Mouse (Mus musculus) heart, embryonic 11.5 days (tissue): ENCODE data around the gene Zfp78. TPM values are rescaled to one million over a fixed set of nuclear protein-coding genes. Genes with fewer than 3 reads are reported as not detected.

ENCODE experiments used
- ATAC-seq: fragments of 200-750 bp; cut with Nextera tagmentation; replicated peaks from 2 replicates; pipeline ENCODE4 v1.8.0; 2017; ENCODE audit warnings: moderate library complexity; ENCODE audit not compliant: insufficient number of reproducible peaks, low FRiP score, low TSS enrichment
- H3K27ac ChIP-seq: fragments of 300-500 bp; sonication (generic); 2 replicates; pipeline ENCODE4 v1.5.1; 2014; ENCODE audit warnings: mild to moderate bottlenecking, low read depth, low read length
- H3K27me3 ChIP-seq: fragments of 300-500 bp; sonication (generic); 2 replicates; pipeline ENCODE4 v1.6.1; 2014; ENCODE audit warnings: mild to moderate bottlenecking, low read length, mixed read lengths; ENCODE audit not compliant: control insufficient read depth, insufficient read depth
- H3K36me3 ChIP-seq: fragments of 300-500 bp; sonication (generic); 2 replicates; pipeline ENCODE4 v1.6.1; 2014; ENCODE audit warnings: mild to moderate bottlenecking, low read length, moderate library complexity, mixed read lengths; ENCODE audit not compliant: control insufficient read depth, insufficient read depth
- H3K4me1 ChIP-seq: fragments of 300-500 bp; sonication (generic); 2 replicates; pipeline ENCODE4 v1.6.1; 2014; ENCODE audit warnings: low read length; ENCODE audit not compliant: control insufficient read depth, insufficient read depth
- H3K4me2 ChIP-seq: fragments of 300-500 bp; sonication (generic); 2 replicates; pipeline ENCODE4 v1.6.1; 2014; ENCODE audit warnings: mild to moderate bottlenecking, moderate library complexity
- H3K4me3 ChIP-seq: fragments of 300-500 bp; sonication (generic); 2 replicates; pipeline ENCODE4 v1.5.1; 2014; ENCODE audit warnings: low read depth, low read length
- H3K9ac ChIP-seq: fragments of 300-500 bp; sonication (generic); 2 replicates; pipeline ENCODE4 v1.6.1; 2014; ENCODE audit warnings: mild to moderate bottlenecking, low read depth, low read length, moderate library complexity
- H3K9me3 ChIP-seq: fragments of 300-500 bp; sonication (generic); replicated peaks from 2 replicates; pipeline ENCODE4 v1.6.1; 2016; ENCODE audit warnings: low read length; ENCODE audit not compliant: control insufficient read depth
- WGBS: fragments of 180-500 bp; shearing (Covaris S2); extraction: QIAGEN DNeasy Blood & Tissue Kit; methylation state at CpG from one replicate; pipeline ENCODE4 v1.1.7; 2014; ENCODE audit not compliant: insufficient replicate concordance; 5-methylcytosine and 5-hydroxymethylcytosine counted together
- polyA plus RNA-seq: library from polyadenylated mRNA; unstranded; fragments of >200 nt; fragmentation: Nextera tagmentation; extraction: Ambion mirVana; gene quantifications from 2 replicates; pipeline ENCODE4 v1.2.1, GENCODE M21; 2014

The Zfp78 gene
- polyA plus RNA-seq, 1 experiment from 2014 or later, result 1.5 TPM

DNA sequence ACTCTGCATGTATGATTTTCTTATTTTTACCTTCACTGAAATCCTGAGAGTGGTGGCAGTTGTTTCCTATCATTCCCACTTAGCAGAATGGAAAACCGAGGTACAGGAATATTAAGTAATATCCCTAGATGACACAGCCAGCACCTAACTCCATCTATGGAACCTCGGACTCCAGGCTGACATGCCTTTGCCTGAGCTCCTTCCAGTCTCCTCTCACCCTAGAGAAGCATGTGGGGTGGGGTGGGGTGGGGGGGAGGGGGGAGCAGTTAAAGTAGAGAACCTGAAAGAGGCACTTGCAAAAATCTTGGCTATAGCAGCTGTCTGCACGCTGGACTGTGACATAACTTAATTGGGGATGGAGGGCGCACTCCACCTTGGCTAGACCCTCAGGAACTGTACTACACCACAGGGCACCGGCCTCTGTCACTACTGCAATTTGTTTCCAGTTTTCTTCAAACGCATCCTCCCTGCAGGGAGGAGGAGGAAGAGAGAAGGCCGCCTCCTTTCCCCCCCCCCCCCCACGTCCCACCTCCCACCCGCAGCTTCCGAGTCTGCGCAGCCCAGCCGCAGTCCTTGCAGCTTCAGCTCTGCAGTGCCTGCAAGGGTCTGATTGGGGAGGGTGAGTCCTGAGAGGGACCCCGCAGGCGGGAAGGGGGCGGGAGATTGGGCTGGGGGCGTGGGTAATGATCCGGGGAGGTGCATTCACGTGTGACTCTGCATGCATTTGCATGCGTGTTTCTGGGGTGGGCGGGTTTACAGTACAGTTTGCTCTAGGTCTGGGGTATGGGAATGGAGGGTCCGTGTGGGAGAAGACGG, 51.8 kb downstream of the Zfp78 start:
- no peak overlapping the region for H3K4me2 ChIP-seq
- H3K9me3 ChIP-seq, result no peaks in the 10 kb centered on the region
- ATAC-seq, result no peak
- WGBS, result 8% methylated on average over 20 of the region's 22 CpGs
- no peak overlapping the region for H3K9ac ChIP-seq
- H3K4me1 ChIP-seq, result no peaks in the 10 kb centered on the region
- H3K4me3 ChIP-seq, result no peak overlapping the region
- no peaks in the 10 kb centered on the region for H3K27me3 ChIP-seq
- no peaks in the 10 kb centered on the region for H3K36me3 ChIP-seq
- no peak overlapping the region for H3K27ac ChIP-seq

- Histone ChIP-seq H3K4me1 (no peaks in the 10 kb centered on the region), H3K4me2 (no peak overlapping the region), H3K27me3 (no peaks in the 10 kb centered on the region), H3K4me3 (no peak overlapping the region), H3K27ac (no peak overlapping the region), H3K9ac (no peak overlapping the region), H3K36me3 (no peaks in the 10 kb centered on the region), H3K9me3 (no peaks in the 10 kb centered on the region)
- ATAC-seq, result no peak
- WGBS, result 17% methylated on average over 8 of the region's 8 CpGs
Observed at GRCm38 (mm10) chr7:6415442-6415787, 52.3 kb downstream of the Zfp78 start.

DNA sequence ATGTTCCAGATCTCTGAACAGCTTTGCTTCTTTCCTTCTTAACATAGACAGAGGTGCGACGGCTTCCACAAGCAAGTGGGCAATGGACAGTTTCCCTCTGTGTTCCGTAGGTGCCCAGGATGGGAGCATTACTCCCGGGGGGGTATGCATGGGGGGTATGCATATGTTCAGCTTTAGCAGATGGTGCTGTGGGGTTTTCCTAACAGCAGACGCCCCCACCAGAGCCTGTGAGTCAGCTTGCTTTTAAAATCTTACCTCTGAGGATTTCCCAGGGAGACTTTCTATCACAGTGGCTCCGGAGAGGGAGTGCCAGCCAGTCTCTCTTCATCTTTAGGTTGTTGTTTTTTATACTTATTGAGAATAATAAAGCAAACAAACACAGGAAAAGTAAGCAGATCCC, 56.8 kb downstream of the Zfp78 start:
- WGBS, result 72% methylated on average over 6 of the region's 6 CpGs

GRCm38 (mm10) chr7:6429381-6429780, 66.3 kb downstream of the Zfp78 start:
- Histone ChIP-seq H3K9me3 (0 out of 2 replicates have a peak, but pooled peaks cover 6% of the 10 kb centered on the region), H3K4me3 (no peak overlapping the region), H3K27me3 (no peaks in the 10 kb centered on the region), H3K4me1 (no peaks in the 10 kb centered on the region), H3K9ac (no peak overlapping the region), H3K4me2 (no peak overlapping the region), H3K27ac (no peak overlapping the region), H3K36me3 (no peaks in the 10 kb centered on the region)
- no peak for ATAC-seq
- WGBS, result 81% methylated on average over 3 of the region's 3 CpGs

More for the DNA sequence above, 56.8 kb downstream of the Zfp78 start:
- Histone ChIP-seq H3K4me3 (no peak overlapping the region), H3K4me1 (no peaks in the 10 kb centered on the region), H3K36me3 (no peaks in the 10 kb centered on the region), H3K9ac (no peak overlapping the region), H3K4me2 (no peak overlapping the region), H3K27me3 (no peaks in the 10 kb centered on the region), H3K9me3 (no peaks in the 10 kb centered on the region), H3K27ac (no peak overlapping the region)
- no peak for ATAC-seq

GRCm38 (mm10) chr7:6430342-6430741, 67.3 kb downstream of the Zfp78 start:
- 46% methylated on average over 2 of the region's 2 CpGs for WGBS
- Histone ChIP-seq H3K9me3 (0 out of 2 replicates have a peak, but pooled peaks cover 6% of the 10 kb centered on the region), H3K9ac (no peak overlapping the region), H3K36me3 (no peaks in the 10 kb centered on the region), H3K4me3 (no peak overlapping the region), H3K27me3 (no peaks in the 10 kb centered on the region), H3K4me1 (no peaks in the 10 kb centered on the region), H3K4me2 (no peak overlapping the region), H3K27ac (no peak overlapping the region)
- no peak for ATAC-seq

Other genes with a start within 250 kb of the Zfp78 start
- 9.0 and 13.3 TPM in 2 replicates for gene Zfp787, start 207.3 kb upstream of the Zfp78 start, polyA plus RNA-seq
- gene Zfp444, start 191.1 kb upstream of the Zfp78 start, polyA plus RNA-seq, result 30.9 and 31.4 TPM in 2 replicates
- gene Galp, start 166.2 kb upstream of the Zfp78 start, polyA plus RNA-seq, result not detected in 2 replicates
- not detected in 2 replicates for gene Zscan5b, start 141.0 kb upstream of the Zfp78 start, polyA plus RNA-seq
- gene Epp13, start 110.6 kb upstream of the Zfp78 start, polyA plus RNA-seq, result not detected in 2 replicates
- gene Zfp667, start 76.7 kb upstream of the Zfp78 start, polyA plus RNA-seq, result 6.3 and 6.7 TPM in 2 replicates
- 4.4 and 5.1 TPM in 2 replicates for gene Zfp583, start 32.0 kb upstream of the Zfp78 start, polyA plus RNA-seq
- 1.1 and 2.4 TPM in 2 replicates for gene Gm3854, start 19.5 kb upstream of the Zfp78 start, polyA plus RNA-seq
- gene Zfp28, start 20.0 kb downstream of the Zfp78 start, polyA plus RNA-seq, result 8.0 and 8.5 TPM in 2 replicates
- gene Smim17, start 35.4 kb downstream of the Zfp78 start, polyA plus RNA-seq, result not detected in 2 replicates
- gene Gm20715, start 47.0 kb downstream of the Zfp78 start, polyA plus RNA-seq, result not detected in 2 replicates
- gene Olfr1344, start 75.4 kb downstream of the Zfp78 start, polyA plus RNA-seq, result not detected in 2 replicates
- not detected in 2 replicates for gene Olfr1336, start 92.9 kb downstream of the Zfp78 start, polyA plus RNA-seq
- gene Olfr1346, start 103.8 kb downstream of the Zfp78 start, polyA plus RNA-seq, result not detected in 2 replicates
- gene Olfr5, start 123.7 kb downstream of the Zfp78 start, polyA plus RNA-seq, result not detected in 2 replicates
- not detected in 2 replicates for gene Olfr1347, start 136.5 kb downstream of the Zfp78 start, polyA plus RNA-seq
- not detected in 2 replicates for gene Olfr1348, start 145.5 kb downstream of the Zfp78 start, polyA plus RNA-seq
- gene Olfr1349, start 159.7 kb downstream of the Zfp78 start, polyA plus RNA-seq, result 0.10 TPM in 1 of 2 replicates, not detected in the other
- gene Olfr1350, start 201.6 kb downstream of the Zfp78 start, polyA plus RNA-seq, result not detected in 2 replicates